In the genomic region with DNA sequence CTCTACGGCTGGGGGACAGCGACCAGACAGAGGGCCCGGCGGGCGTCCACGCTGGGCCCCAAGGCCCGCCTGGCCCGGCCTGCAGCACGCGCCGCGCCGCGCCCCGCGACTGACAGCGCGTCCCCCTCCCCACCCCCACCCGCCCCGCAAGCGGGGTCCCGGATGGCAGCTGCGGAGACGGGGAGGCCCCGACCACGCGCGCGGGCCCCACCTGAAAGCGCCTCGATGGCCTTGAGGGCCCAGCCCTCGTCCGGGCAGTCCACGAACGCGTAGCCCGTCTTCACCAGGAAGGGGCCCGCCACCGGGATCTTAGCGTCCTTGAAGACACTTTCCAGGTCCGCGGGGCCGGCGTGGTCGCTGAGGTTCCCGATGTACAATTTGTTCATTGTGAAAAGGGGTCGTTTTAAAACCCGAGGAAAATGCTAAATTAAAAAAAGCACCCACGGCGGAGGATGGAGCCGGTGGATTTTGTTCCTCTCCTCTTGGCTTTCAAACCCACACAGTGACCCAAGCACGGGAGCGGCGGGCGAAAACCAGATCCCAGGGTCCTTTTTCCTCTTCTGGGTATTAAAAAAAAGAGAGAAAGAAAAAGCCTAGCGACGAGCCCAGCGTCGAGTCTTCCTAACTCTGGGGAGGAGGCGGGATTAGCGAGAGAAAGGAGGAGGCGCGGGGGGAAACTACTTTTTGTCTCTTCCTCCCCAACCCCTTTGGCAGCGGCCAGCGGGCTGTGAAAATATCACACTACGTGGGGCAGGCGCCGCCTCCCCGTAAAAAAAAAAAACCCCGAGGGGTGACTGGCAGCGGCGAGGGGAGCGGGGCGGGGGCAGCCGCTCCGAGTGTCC, we compare ENCODE assay signal across 8 mouse cellular contexts. TPM values are rescaled to one million over a fixed set of nuclear protein-coding genes. Genes with fewer than 3 reads are reported as not detected.
DNase-seq lines count a peak whose midpoint lies in the region; ATAC-seq and TF ChIP-seq lines count a peak whose summit lies in the region.

No protein-coding gene starts in this region.

- intact Hi-C loops in heart, postnatal 14 days (cut with DNase I): loop anchor here (5.0 kb wide), 1 partner anchor 142 kb away; a partner anchor contains a TSS

- no peak overlapping the region for H3K27ac ChIP-seq in liver, adult 2 months (replicated peaks; ENCODE audit: insufficient read depth, low read depth, low read length)
- peak overlapping the region; percentile 99 for H3K27ac ChIP-seq in neural tube, embryonic 13.5 days (replicated peaks)

- H3K9ac ChIP-seq in liver, adult 2 months (ENCODE audit: low read depth, low read length): peak overlapping the region; percentile 71
- peak overlapping the region; percentile 97 for H3K9ac ChIP-seq in neural tube, embryonic 13.5 days

- H3K4me3 ChIP-seq in liver, adult 2 months (ENCODE audit: insufficient read depth, low read depth, low read length): peak overlapping the region; percentile 53
- peak overlapping the region; percentile 94 for H3K4me3 ChIP-seq in neural tube, embryonic 13.5 days

- peak; percentile 60 for DNase-seq in CD4-positive, CD25-positive, alpha-beta regulatory T cell, adult 2 months (ENCODE audit: low read depth, low spot score)
- peak; percentile 64 for DNase-seq in CD4-positive helper T cell, adult 2 months (ENCODE audit: low read depth, low spot score)
- peak; percentile 84 for DNase-seq in embryo, embryonic 11.5 days (ENCODE audit: low read depth, low spot score)
- DNase-seq in heart, postnatal 14 days: peak; percentile 33 to 45
- no peak for DNase-seq in liver, adult 2 months (ENCODE audit: extremely low read depth, low read depth, low spot score)
- peak; percentile 34 for DNase-seq in urinary bladder, postnatal 25 days (ENCODE audit: low spot score)

- H3K27me3 ChIP-seq in liver, adult 2 months (ENCODE audit: control insufficient read depth, insufficient read depth, low read length): peaks cover 35% of the 10 kb centered on the region
- no peaks in the 10 kb centered on the region for H3K27me3 ChIP-seq in neural tube, embryonic 13.5 days

- no peak for TF ChIP-seq POLR2A in liver, adult 2 months (IDR thresholded peaks at IDR 0.05; ENCODE audit: extremely low read depth, insufficient read depth, low read length)

- no peaks in the 10 kb centered on the region for H3K79me2 ChIP-seq in liver, adult 2 months (ENCODE audit: control insufficient read depth, insufficient read depth, low read length)

- H3K4me1 ChIP-seq in liver, adult 2 months (ENCODE audit: control insufficient read depth, insufficient read depth, low read length): peaks cover 6% of the 10 kb centered on the region
- peaks cover 43% of the 10 kb centered on the region for H3K4me1 ChIP-seq in neural tube, embryonic 13.5 days (replicated peaks)

- no peaks in the 10 kb centered on the region for H3K36me3 ChIP-seq in liver, adult 2 months (ENCODE audit: control insufficient read depth, insufficient read depth, low read length)
- H3K36me3 ChIP-seq in neural tube, embryonic 13.5 days: no peaks in the 10 kb centered on the region

- H3K9me3 ChIP-seq in neural tube, embryonic 13.5 days: no peaks in the 10 kb centered on the region

- TF ChIP-seq CTCF in liver, adult 2 months (IDR thresholded peaks at IDR 0.05; ENCODE audit: low read depth, low read length): no peak

- no peak for ATAC-seq in CD4-positive, CD25-positive, alpha-beta regulatory T cell, adult 4 months
- peak; percentile 40 for ATAC-seq in neural tube, embryonic 13.5 days (ENCODE audit: low read depth)

- H3K4me2 ChIP-seq in neural tube, embryonic 13.5 days: peak overlapping the region; percentile 96

- under 1% methylated on average over 75 of the region's 76 CpGs for WGBS in liver, adult 2 months
- WGBS in neural tube, embryonic 13.5 days: under 1% methylated on average over 67 of the region's 76 CpGs

RNA-seq across cellular contexts. Expression of a gene that starts 0.5 kb away (rescaled TPM):
- polyA plus RNA-seq in CD4-positive, CD25-positive, alpha-beta regulatory T cell, adult 4 months (2017; shearing (Covaris generic)): 1 to 10 TPM; 1.2 to 3.0 TPM
- 1 to 10 TPM in 1 of 2 experiments, under 1 TPM in 1; 0.93 to 1.6 TPM for total RNA-seq in heart, postnatal 14 days (2021)
- 0.27 and 0.46 TPM in 2 replicates for total RNA-seq in liver, adult 2 months (2014; rRNA removed)
- polyA plus RNA-seq in liver, adult 2 months (2012; rRNA removed): 0.05 and 0.21 TPM in 2 replicates
- polyA plus RNA-seq in neural tube, embryonic 13.5 days (2015; fragmentation: Nextera tagmentation; extraction: Ambion mirVana): 40.9 and 47.2 TPM in 2 replicates

RNA-seq across cellular contexts. Expression of a gene that starts 49.5 kb away (rescaled TPM):
- polyA plus RNA-seq in CD4-positive, CD25-positive, alpha-beta regulatory T cell, adult 4 months (2017; shearing (Covaris generic)): 10 to 100 TPM; 37.2 to 48.8 TPM
- 10 to 100 TPM; 30.9 to 42.3 TPM for total RNA-seq in heart, postnatal 14 days (2021)
- 19.3 and 20.5 TPM in 2 replicates for total RNA-seq in liver, adult 2 months (2014; rRNA removed)
- 7.8 and 9.8 TPM in 2 replicates for polyA plus RNA-seq in liver, adult 2 months (2012; rRNA removed)
- polyA plus RNA-seq in neural tube, embryonic 13.5 days (2015; fragmentation: Nextera tagmentation; extraction: Ambion mirVana): 140 and 154 TPM in 2 replicates

Comparison
In these comparisons a context has a peak if more than half of its experiments do, and no peak if none do; other contexts are left out.
1. RNA of a gene that starts 0.5 kb away (polyA plus RNA-seq): 40.9 to 47.2 TPM in neural tube, embryonic 13.5 days; 1.2 to 3.0 TPM in CD4-positive, CD25-positive, alpha-beta regulatory T cell, adult 4 months and 0.05 to 0.21 TPM in liver, adult 2 months; every median in the first group is over 10 times any median in the second.